In the genomic region with DNA sequence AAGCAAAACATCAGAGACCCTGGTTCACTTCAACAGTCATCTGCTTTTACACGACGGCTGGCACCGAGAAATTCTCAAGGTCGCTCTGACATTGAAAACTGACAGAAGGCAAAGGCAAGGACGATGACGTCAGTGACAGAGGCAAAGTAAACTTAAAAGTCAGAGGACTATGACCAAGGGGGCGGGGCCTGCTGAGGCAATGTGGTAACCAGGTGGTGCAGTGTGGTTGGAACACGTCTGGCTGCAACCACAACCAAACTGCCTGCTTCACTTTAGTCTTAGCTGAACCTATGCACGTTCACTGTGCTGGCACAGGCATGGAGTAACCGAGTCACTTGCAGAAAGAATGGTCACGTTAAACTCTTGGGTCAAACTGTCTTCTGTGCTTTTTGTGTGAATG, we compare ENCODE assay signal across 12 mouse cellular contexts. TPM values are rescaled to one million over a fixed set of nuclear protein-coding genes. Genes with fewer than 3 reads are reported as not detected.
DNase-seq lines count a peak whose midpoint lies in the region; ATAC-seq and TF ChIP-seq lines count a peak whose summit lies in the region.
"Had no signal": no experiment of that assay in that cellular context is flagged by ENCODE, and none has a peak within 500 bp of the region (broad histone marks: within the 10 kb centered on the region; RNA-seq: fewer than 3 reads in every experiment).

No protein-coding gene starts in this region.

- WGBS in kidney, adult 2 months, result 80% methylated on average over 11 of the region's 11 CpGs
- 83% methylated on average over 11 of the region's 11 CpGs for WGBS in intestine, embryonic 16.5 days
- 83% methylated on average over 11 of the region's 11 CpGs for WGBS in stomach, embryonic 15.5 days
- 90% methylated on average over 11 of the region's 11 CpGs for WGBS in midbrain, embryonic 10.5 days

- no peak overlapping the region for H3K9ac ChIP-seq in intestine, embryonic 16.5 days (ENCODE audit: low read depth, low read length)
- H3K9ac ChIP-seq in stomach, embryonic 15.5 days, result no peak overlapping the region
- H3K9ac ChIP-seq: heart, embryonic 12.5 days; neural tube, embryonic 13.5 days had no signal

- ATAC-seq in intestine, embryonic 16.5 days, result peak; percentile 71; the same call in 1 of the 2 replicates
- peak; percentile 57; the same call in 1 of the 2 replicates for ATAC-seq in stomach, embryonic 15.5 days (ENCODE audit: insufficient read depth, low FRiP score, low read depth)

- no peaks in the 10 kb centered on the region for H3K4me1 ChIP-seq in kidney, adult 2 months (ENCODE audit: control insufficient read depth, insufficient read depth, low read length)
- H3K4me1 ChIP-seq in intestine, embryonic 16.5 days (ENCODE audit: control insufficient read depth, insufficient read depth, low read length), result no peaks in the 10 kb centered on the region
- H3K4me1 ChIP-seq in stomach, embryonic 15.5 days, result no peaks in the 10 kb centered on the region
- no peaks in the 10 kb centered on the region for H3K4me1 ChIP-seq in midbrain, embryonic 10.5 days
- H3K4me1 ChIP-seq: heart, embryonic 12.5 days; neural tube, embryonic 13.5 days had no signal

- peak; percentile 19 for DNase-seq in kidney, adult 2 months
- no peak for DNase-seq in kidney, adult 11 months
- DNase-seq in adrenal gland, adult 2 months, result peak; percentile 70
- no peak for DNase-seq in midbrain, embryonic 10.5 days (ENCODE audit: low spot score)
- no peak for DNase-seq in layer of hippocampus, postnatal 14 days (ENCODE audit: low spot score in 2 of 2)
- DNase-seq: midbrain, embryonic 14.5 days; right cerebral cortex, postnatal 25 days had no signal

- no peaks in the 10 kb centered on the region for H3K9me3 ChIP-seq in intestine, embryonic 16.5 days (ENCODE audit: control insufficient read depth, low read length)
- no peaks in the 10 kb centered on the region for H3K9me3 ChIP-seq in stomach, embryonic 15.5 days
- no peaks in the 10 kb centered on the region for H3K9me3 ChIP-seq in midbrain, embryonic 10.5 days (replicated peaks)
- H3K9me3 ChIP-seq: heart, embryonic 12.5 days; neural tube, embryonic 13.5 days had no signal

- H3K4me2 ChIP-seq in intestine, embryonic 16.5 days (ENCODE audit: low read depth, low read length), result no peak overlapping the region
- no peak overlapping the region for H3K4me2 ChIP-seq in stomach, embryonic 15.5 days
- H3K4me2 ChIP-seq: heart, embryonic 12.5 days; neural tube, embryonic 13.5 days had no signal

- no peak for TF ChIP-seq POLR2A in kidney, adult 2 months (IDR thresholded peaks at IDR 0.05; ENCODE audit: low read depth, low read length)

- H3K27ac ChIP-seq in kidney, adult 2 months (ENCODE audit: insufficient read depth, low read depth, low read length), result no peak overlapping the region
- H3K27ac ChIP-seq in intestine, embryonic 16.5 days (ENCODE audit: low read length), result no peak overlapping the region
- no peak overlapping the region for H3K27ac ChIP-seq in stomach, embryonic 15.5 days
- H3K27ac ChIP-seq in midbrain, embryonic 10.5 days (replicated peaks), result no peak overlapping the region
- H3K27ac ChIP-seq: neural tube, embryonic 13.5 days had no signal

- H3K4me3 ChIP-seq in kidney, adult 2 months (ENCODE audit: insufficient read depth, low read depth, low read length), result no peak overlapping the region
- H3K4me3 ChIP-seq in intestine, embryonic 16.5 days (ENCODE audit: low read length), result no peak overlapping the region
- no peak overlapping the region for H3K4me3 ChIP-seq in stomach, embryonic 15.5 days (replicated peaks)
- H3K4me3 ChIP-seq in midbrain, embryonic 10.5 days, result no peak overlapping the region
- H3K4me3 ChIP-seq: heart, embryonic 12.5 days; neural tube, embryonic 13.5 days had no signal

- no peak for TF ChIP-seq CTCF in kidney, adult 2 months (conservative IDR thresholded peaks at IDR 0.05; ENCODE audit: insufficient read depth, insufficient read length, low read depth, low read length)

- H3K36me3 ChIP-seq in kidney, adult 2 months (ENCODE audit: control insufficient read depth, insufficient read depth, low read length), result peaks cover 10% of the 10 kb centered on the region
- peaks cover 18% of the 10 kb centered on the region for H3K36me3 ChIP-seq in intestine, embryonic 16.5 days (ENCODE audit: control insufficient read depth, insufficient read depth, low read length)
- peaks cover 21% of the 10 kb centered on the region for H3K36me3 ChIP-seq in stomach, embryonic 15.5 days
- H3K36me3 ChIP-seq in midbrain, embryonic 10.5 days, result peaks cover 68% of the 10 kb centered on the region

- no peaks in the 10 kb centered on the region for H3K27me3 ChIP-seq in kidney, adult 2 months (replicated peaks; ENCODE audit: control insufficient read depth, insufficient read depth, low read length)
- no peaks in the 10 kb centered on the region for H3K27me3 ChIP-seq in intestine, embryonic 16.5 days (replicated peaks; ENCODE audit: control insufficient read depth, insufficient read depth, low read length)
- H3K27me3 ChIP-seq in stomach, embryonic 15.5 days (replicated peaks), result no peaks in the 10 kb centered on the region
- H3K27me3 ChIP-seq in midbrain, embryonic 10.5 days (ENCODE audit: low read depth, poor library complexity, severe bottlenecking), result no peaks in the 10 kb centered on the region
- H3K27me3 ChIP-seq: heart, embryonic 12.5 days; neural tube, embryonic 13.5 days had no signal

RNA-seq across cellular contexts. Expression of gene Kmo, which starts 17.9 kb away (rescaled TPM):
- 42.4 and 49.6 TPM in 2 replicates for polyA plus RNA-seq in kidney, adult 2 months (2012; rRNA removed)
- total RNA-seq in adrenal gland, adult 2 months (2021), result under 1 TPM; 0.59 to 0.84 TPM
- 0.07 TPM in 1 of 2 replicates, not detected in the other for polyA plus RNA-seq in adrenal gland, adult 2 months (2012; rRNA removed)
- polyA plus RNA-seq in intestine, embryonic 16.5 days (2015; fragmentation: Nextera tagmentation; extraction: Ambion mirVana), result 0.68 and 0.72 TPM in 2 replicates
- polyA plus RNA-seq in stomach, embryonic 15.5 days (2015; fragmentation: Nextera tagmentation; extraction: Ambion mirVana), result 1.1 TPM in 2 replicates
- polyA plus RNA-seq in midbrain, embryonic 10.5 days (2016; fragmentation: Nextera tagmentation; extraction: Ambion mirVana), result 0.11 and 0.12 TPM in 2 replicates
- total RNA-seq in layer of hippocampus, postnatal 14 days (2021), result under 1 TPM; 0.14 to 0.33 TPM
- total RNA-seq: layer of hippocampus, postnatal 10 days had no signal
- polyA plus RNA-seq: midbrain, embryonic 14.5 days had no signal

RNA-seq across cellular contexts. Expression of gene Fh1, which starts 23.2 kb away (rescaled TPM):
- polyA plus RNA-seq in kidney, adult 2 months (2012; rRNA removed), result 117 and 181 TPM in 2 replicates
- total RNA-seq in adrenal gland, adult 2 months (2021), result 100 to 1,000 TPM; 218 to 258 TPM
- polyA plus RNA-seq in adrenal gland, adult 2 months (2012; rRNA removed), result 20.5 and 23.8 TPM in 2 replicates
- polyA plus RNA-seq in intestine, embryonic 16.5 days (2015; fragmentation: Nextera tagmentation; extraction: Ambion mirVana), result 176 TPM in 2 replicates
- polyA plus RNA-seq in stomach, embryonic 15.5 days (2015; fragmentation: Nextera tagmentation; extraction: Ambion mirVana), result 130 and 142 TPM in 2 replicates
- polyA plus RNA-seq in midbrain, embryonic 10.5 days (2016; fragmentation: Nextera tagmentation; extraction: Ambion mirVana), result 108 and 124 TPM in 2 replicates
- total RNA-seq in layer of hippocampus, postnatal 14 days (2021), result 10 to 100 TPM; 86.1 to 87.2 TPM

Comparison
In these comparisons a context has a peak if more than half of its experiments do, and no peak if none do; other contexts are left out.
1. DNase-seq: peak in kidney, adult 2 months (single experiment) and adrenal gland, adult 2 months (single experiment); none in kidney, adult 11 months (single experiment), midbrain, embryonic 10.5 days (single experiment) and layer of hippocampus, postnatal 14 days (0 of 2).
2. RNA of gene Kmo, which starts 17.9 kb away (polyA plus RNA-seq): 42.4 to 49.6 TPM in kidney, adult 2 months; 1.1 TPM in stomach, embryonic 15.5 days, 0.68 to 0.72 TPM in intestine, embryonic 16.5 days, 0.11 to 0.12 TPM in midbrain, embryonic 10.5 days and 0.07 TPM in adrenal gland, adult 2 months; every median in the first group is over 10 times any median in the second.